Mouse (Mus musculus) liver, embryonic 16.5 days (tissue): ENCODE data around the gene Trip4. TPM values are rescaled to one million over a fixed set of nuclear protein-coding genes. Genes with fewer than 3 reads are reported as not detected.
"Not testable (repeated sequence)": the region's sequence is repeated elsewhere in the genome, so short reads cannot be mapped to it uniquely, and the experiment has no call there.

Experiments used
- ATAC-seq: fragments of 200-750 bp; cut with Nextera tagmentation; 2 replicates; pipeline ENCODE4 v1.8.0; 2017; ENCODE audit warnings: low read depth, mild to moderate bottlenecking, moderate number of reproducible peaks, moderate library complexity
- H3K27ac ChIP-seq: fragments of 300-500 bp; sonication (generic); 2 replicates; pipeline ENCODE4 v1.5.1; 2014; ENCODE audit warnings: mild to moderate bottlenecking, low read length
- H3K27me3 ChIP-seq: fragments of 300-500 bp; sonication (generic); 2 replicates; pipeline ENCODE4 v1.6.1; 2014; ENCODE audit warnings: low read depth, low read length, mixed read lengths; ENCODE audit not compliant: control insufficient read depth, insufficient read depth
- H3K36me3 ChIP-seq: fragments of 300-500 bp; sonication (generic); 2 replicates; pipeline ENCODE4 v1.6.1; 2014; ENCODE audit warnings: mild to moderate bottlenecking; ENCODE audit not compliant: control insufficient read depth, insufficient read depth
- H3K4me1 ChIP-seq: fragments of 300-500 bp; sonication (generic); 2 replicates; pipeline ENCODE4 v1.6.1; 2014; ENCODE audit warnings: low read depth, low read length, mixed read lengths; ENCODE audit not compliant: control insufficient read depth
- H3K4me2 ChIP-seq: fragments of 300-500 bp; sonication (generic); 2 replicates; pipeline ENCODE4 v1.6.1; 2014; ENCODE audit warnings: low read depth, low read length, mixed read lengths
- H3K4me3 ChIP-seq: fragments of 300-500 bp; sonication (generic); 2 replicates; pipeline ENCODE4 v1.5.1; 2014; ENCODE audit warnings: low read depth, mild to moderate bottlenecking, low read length
- H3K9ac ChIP-seq: fragments of 300-500 bp; sonication (generic); 2 replicates; pipeline ENCODE4 v1.6.1; 2014; ENCODE audit warnings: low read depth, low read length
- H3K9me3 ChIP-seq: fragments of 300-500 bp; sonication (generic); replicated peaks from 2 replicates; pipeline ENCODE4 v1.6.1; 2016; ENCODE audit warnings: low read length; ENCODE audit not compliant: control insufficient read depth
- WGBS: fragments of 180-500 bp; shearing (Covaris S2); extraction: QIAGEN DNeasy Blood & Tissue Kit; methylation state at CpG from one replicate; pipeline ENCODE4 v1.1.7; 2014; ENCODE audit not compliant: insufficient replicate concordance; 5-methylcytosine and 5-hydroxymethylcytosine counted together
- polyA plus RNA-seq: library from polyadenylated mRNA; unstranded; fragments of >200 nt; fragmentation: Nextera tagmentation; extraction: Ambion mirVana; gene quantifications from 2 replicates; pipeline ENCODE4 v1.2.1, GENCODE M21; 2015

Gene Trip4
- polyA plus RNA-seq, 1 experiment from 2014 or later, result 9.8 TPM

GRCm38 (mm10) chr9:65779619-65780018, 129.0 kb downstream of the Trip4 start:
- H3K4me1 ChIP-seq, result peaks cover 20% of the 10 kb centered on the region
- not testable (repeated sequence) for H3K36me3 ChIP-seq, H3K27ac ChIP-seq, H3K9ac ChIP-seq, ATAC-seq, H3K4me2 ChIP-seq, H3K4me3 ChIP-seq, H3K27me3 ChIP-seq, H3K9me3 ChIP-seq
- WGBS, result 77% methylated on average over 3 of the region's 3 CpGs

Other genes starting within 250 kb of the Trip4 start
- 40.7 and 50.9 TPM in 2 replicates for gene Oaz2, start 240.8 kb downstream of the Trip4 start, polyA plus RNA-seq
- gene Zfp609, start 81.2 kb downstream of the Trip4 start, polyA plus RNA-seq, result 1.4 and 1.7 TPM in 2 replicates
- gene Pclaf, start 18.6 kb downstream of the Trip4 start, polyA plus RNA-seq, result 68.3 and 78.4 TPM in 2 replicates
- 3.5 and 3.7 TPM in 2 replicates for gene Csnk1g1, start 130 bp upstream of the Trip4 start, polyA plus RNA-seq
- 412 and 425 TPM in 2 replicates for gene Ppib, start 151.4 kb upstream of the Trip4 start, polyA plus RNA-seq
- gene Snx22, start 160.9 kb upstream of the Trip4 start, polyA plus RNA-seq, result 30.5 and 31.3 TPM in 2 replicates
- 59.6 and 63.8 TPM in 2 replicates for gene Snx1, start 217.8 kb upstream of the Trip4 start, polyA plus RNA-seq
- gene Ciao2a, start 217.8 kb upstream of the Trip4 start, polyA plus RNA-seq, result 110 and 129 TPM in 2 replicates
- 32.7 and 33.7 TPM in 2 replicates for gene Dapk2, start 249.4 kb upstream of the Trip4 start, polyA plus RNA-seq